Mouse (Mus musculus): ENCODE data around the gene Cep295.

DNA sequence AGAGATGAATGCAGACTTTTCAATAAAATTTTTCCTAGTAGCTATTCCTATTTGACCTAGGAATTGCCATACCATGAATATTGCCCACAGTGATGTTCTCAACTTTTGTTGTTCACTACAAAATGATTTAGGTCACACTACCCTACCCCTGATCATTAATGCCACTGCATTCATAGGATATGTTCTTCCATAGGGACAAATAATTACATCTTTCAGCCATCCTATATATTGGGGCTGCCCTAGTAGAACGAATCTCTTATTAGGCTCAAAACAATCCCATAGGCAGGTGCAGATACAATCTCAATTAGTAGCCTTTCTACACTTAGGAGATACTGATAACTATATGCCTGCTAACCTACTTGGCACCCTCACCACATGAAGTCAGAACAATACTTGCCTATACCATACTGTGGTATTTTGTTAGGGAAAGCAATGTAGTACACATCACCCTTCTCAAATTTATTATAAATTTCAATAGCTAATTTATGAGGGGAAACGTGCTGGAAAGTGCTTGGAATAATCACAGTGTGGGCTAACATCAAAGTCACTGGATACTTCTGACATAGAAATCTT, 39.3 kb downstream of the Cep295 start:
- TF ChIP-seq RCOR1 (IDR thresholded peaks at IDR 0.05; ENCODE audit: low read depth, low read length) (no peak), GATA1 (IDR thresholded peaks at IDR 0.05; ENCODE audit: low read depth, low read length) (no peak), POLR2AphosphoS2 (IDR thresholded peaks at IDR 0.05; ENCODE audit: low read length) (no peak), ZKSCAN1 (IDR thresholded peaks at IDR 0.05; ENCODE audit: low read depth, low read length) (no peak), GABPA (IDR thresholded peaks at IDR 0.05; ENCODE audit: low read depth, low read length) (no peak), POLR2A (IDR thresholded peaks at IDR 0.05; ENCODE audit: control insufficient read depth in 1 of 2, insufficient read depth in 1 of 2, low read depth in 1 of 2, low read length in 2 of 2, poor library complexity in 1 of 2) (no peak), TCF12 (IDR thresholded peaks at IDR 0.05; ENCODE audit: low read depth, low read length) (no peak), MAX (IDR thresholded peaks at IDR 0.05; ENCODE audit: low read length) (no peak)

Measured in MEL (cell line).